Mouse (Mus musculus) limb, embryonic 10.5 days (tissue): ENCODE data around the gene Amer1. TPM values are rescaled to one million over a fixed set of nuclear protein-coding genes. Genes with fewer than 3 reads are reported as not detected.

Experiments
- polyA plus RNA-seq: library from polyadenylated mRNA; unstranded; fragments of >200 nt; fragmentation: Nextera tagmentation; extraction: Ambion mirVana; gene quantifications from 2 replicates; pipeline ENCODE4 v1.2.1, GENCODE M21; 2016

Amer1 gene
- polyA plus RNA-seq, 1 experiment from 2014 or later: 11.6 TPM

Other genes with a start within 250 kb of the Amer1 start
- gene Arhgef9, start 248.0 kb downstream of the Amer1 start, polyA plus RNA-seq: 8.6 and 13.3 TPM in 2 replicates
- 0.24 TPM in 1 of 2 replicates, not detected in the other for gene Asb12, start 113.1 kb upstream of the Amer1 start, polyA plus RNA-seq
- gene Pfn5, start 113.2 kb upstream of the Amer1 start, polyA plus RNA-seq: not detected in 2 replicates
- gene Zc4h2, start 213.6 kb upstream of the Amer1 start, polyA plus RNA-seq: 27.1 and 33.5 TPM in 2 replicates